Mouse (Mus musculus) large intestine, adult 2 months (tissue): ENCODE measurements around the gene Adgrl3. TPM values are rescaled to one million over a fixed set of nuclear protein-coding genes. Genes with fewer than 3 reads are reported as not detected.
"Not testable (repeated sequence)": the region's sequence is repeated elsewhere in the genome, so short reads cannot be mapped to it uniquely, and the experiment has no call there.

Source experiments
- DNase-seq: peaks from one replicate; pipeline ENCODE4 v3.0.0-alpha.2; 2012; ENCODE audit warnings: low read depth, low spot score
- WGBS: fragments of 180-500 bp; shearing (Covaris S2); methylation state at CpG from one replicate; pipeline ENCODE4 v1.1.7; 2018; 5-methylcytosine and 5-hydroxymethylcytosine counted together
- polyA plus RNA-seq: library from polyadenylated mRNA; depleted of rRNA; stranded (reverse); fragments of >200 nt; gene quantifications from 2 replicates; pipeline ENCODE4 v1.2.3, GENCODE M21; 2012

The Adgrl3 gene
- polyA plus RNA-seq, 1 experiment = 1.4 TPM

DNA sequence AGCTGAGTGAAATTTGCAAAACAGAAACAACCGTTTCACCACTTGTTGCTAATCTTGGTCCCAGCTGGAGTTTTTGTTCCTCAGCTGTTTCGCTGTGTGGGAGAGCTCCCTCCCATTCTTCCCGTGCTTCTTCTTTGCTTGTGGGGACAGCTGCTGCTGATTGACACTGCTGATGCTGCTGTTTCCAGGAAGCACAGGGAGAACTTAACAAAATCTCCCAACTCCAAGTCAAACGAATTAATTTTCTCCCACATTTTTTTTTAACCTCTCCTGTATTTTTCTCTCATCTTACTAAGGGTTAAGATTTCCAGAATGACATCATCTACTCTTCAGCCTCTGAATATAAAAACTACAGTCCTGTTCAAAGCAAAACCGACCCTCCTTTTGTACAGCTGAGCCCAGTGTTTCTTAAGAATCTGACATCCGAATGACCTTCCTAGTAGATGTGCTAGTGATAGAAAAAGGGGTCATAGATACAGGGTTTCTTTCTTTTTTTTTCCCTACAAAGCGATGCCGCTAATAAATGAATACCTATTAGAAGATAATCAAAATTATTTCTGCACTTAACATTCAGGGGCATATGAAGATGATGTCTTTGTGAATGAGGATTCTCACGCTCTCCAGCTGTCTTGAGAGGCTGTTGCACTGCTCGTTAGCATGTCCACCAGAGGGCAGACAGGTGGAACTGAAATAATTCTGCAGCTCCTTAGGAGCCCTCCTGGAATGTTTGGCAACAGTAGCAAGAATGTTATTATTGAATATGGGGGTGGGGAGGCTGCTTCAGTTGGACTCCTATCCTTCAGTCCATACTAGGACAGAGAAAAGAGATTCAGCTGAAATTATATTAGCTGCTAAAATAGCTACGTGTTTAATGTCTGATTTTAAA is 499.8 kb downstream of the Adgrl3 start:
- DNase-seq = no peak
- WGBS = 41% methylated on average over 11 of the region's 11 CpGs

DNA sequence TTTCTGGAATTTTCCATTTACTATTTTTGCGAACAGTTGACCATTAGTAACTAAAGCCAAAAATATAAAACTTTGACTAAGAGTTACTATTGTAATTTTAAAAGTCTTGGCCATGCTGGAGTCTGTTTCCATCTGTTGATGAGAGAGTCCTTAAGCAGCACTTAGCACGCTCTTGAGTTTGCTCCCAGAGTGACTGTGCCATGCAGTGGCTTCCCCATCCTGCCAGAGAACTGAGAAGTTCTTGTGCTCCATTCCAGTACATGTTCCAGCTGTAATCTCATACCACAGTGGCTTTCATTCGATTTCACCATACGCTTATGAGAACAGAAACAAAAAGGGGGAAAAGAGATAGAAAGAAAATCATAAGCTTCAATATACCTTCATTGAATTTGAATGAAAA is 502.8 kb downstream of the Adgrl3 start:
- WGBS = 77% methylated on average over 4 of the region's 4 CpGs
- no peak for DNase-seq

DNA sequence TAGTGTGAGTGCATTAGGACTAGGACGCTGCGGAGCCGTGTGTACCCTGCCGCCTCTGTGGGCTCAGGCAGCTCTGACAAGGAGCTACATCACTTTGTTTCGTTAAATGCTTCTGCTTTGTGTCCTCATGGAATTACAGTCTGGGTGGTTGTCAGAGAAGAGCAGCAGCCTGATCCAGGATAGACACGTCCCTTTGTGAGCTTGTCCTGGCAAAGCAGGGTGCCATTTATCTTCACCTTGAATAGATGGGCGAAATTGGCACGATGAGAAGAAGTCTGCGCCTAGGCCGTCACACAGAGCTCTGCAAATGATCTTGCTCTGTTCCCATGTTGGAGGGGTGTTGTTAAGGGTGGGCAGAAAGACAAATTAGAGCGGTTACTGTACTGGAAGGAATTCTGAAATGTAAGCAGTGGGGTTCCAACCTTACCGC is 504.6 kb downstream of the Adgrl3 start:
- 90% methylated on average over 12 of the region's 12 CpGs for WGBS
- no peak for DNase-seq

DNA sequence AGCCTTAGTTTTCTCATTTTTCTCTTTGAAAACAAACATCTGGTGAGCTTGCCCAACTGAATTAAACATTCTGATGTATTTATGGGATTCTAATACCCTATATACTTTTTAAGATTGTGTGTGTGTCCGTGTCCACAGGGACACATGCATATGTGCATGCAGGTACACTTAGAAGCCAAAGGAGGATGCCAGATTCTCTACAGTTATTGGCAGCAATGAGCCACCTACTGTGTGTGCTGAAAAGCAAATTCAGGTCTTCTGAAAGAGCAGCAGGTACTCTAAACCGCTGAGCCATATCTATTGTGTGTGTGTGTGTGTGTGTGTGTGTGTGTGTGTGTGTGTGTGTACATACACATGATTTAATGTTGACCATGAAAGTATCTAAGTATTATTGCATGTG is 505.4 kb downstream of the Adgrl3 start:
- WGBS = 74% methylated on average over 2 of the region's 2 CpGs
- no peak for DNase-seq

DNA sequence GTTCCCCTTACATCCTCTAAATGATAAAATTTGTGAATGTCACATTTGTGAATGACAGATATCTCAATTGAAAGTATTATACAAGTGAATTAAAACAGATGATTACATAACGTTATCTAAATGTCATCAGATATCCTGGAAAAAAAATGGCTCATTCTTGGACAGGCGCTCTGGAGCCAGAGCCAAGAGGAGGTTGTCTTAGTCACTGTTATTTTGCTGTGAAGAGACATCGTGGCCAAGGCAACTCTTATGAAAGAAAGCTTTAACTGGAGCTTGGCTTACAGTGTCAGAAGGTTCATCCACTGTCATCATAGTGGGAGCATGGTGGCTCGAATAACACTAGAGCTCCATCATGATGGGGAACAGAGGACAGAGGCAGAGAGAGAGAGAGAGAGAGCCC is 511.7 kb downstream of the Adgrl3 start:
- no peak for DNase-seq
- WGBS = 71% methylated on average over 4 of the region's 4 CpGs

DNA sequence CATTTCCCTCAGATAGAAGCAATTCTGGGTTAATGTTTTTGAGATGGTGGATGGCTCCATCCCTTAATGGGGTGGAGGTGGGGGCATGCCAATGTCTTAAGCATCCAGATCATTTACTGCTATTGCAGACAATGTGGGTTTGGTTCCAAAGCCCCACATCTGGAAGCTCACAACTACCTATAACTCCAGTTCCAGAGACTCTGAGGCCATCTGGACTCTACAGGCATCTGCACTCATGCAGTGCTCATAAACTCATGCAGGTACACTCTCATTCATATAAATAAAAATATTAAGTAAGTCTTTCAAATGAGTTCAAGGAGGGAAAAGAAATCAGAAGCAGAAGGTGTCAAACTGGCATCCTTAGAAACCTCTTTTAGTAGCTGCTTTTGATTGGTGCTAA is 530.3 kb downstream of the Adgrl3 start:
- DNase-seq = no peak

DNA sequence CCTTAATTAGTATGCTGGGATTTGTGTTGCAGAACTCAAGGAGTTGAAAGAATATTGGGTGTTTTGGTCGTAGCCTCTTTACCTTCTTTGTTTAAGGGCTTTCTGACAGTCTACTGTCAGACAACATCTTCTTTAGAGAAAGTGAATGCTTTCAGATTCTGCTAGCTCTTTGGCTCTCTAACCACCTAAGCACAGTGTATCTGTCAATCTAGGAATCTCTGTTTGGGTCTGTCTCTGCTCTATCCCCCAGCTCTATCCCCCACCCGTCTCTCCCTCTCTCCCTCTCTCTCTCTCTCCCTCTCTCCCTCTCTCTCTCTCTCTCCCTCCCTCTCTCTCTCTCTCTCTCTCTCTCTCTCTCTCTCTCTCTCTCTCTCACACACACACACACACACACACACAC is 535.2 kb downstream of the Adgrl3 start:
- DNase-seq = not testable (repeated sequence)
- 90% methylated on average over 2 of the region's 2 CpGs for WGBS

DNA sequence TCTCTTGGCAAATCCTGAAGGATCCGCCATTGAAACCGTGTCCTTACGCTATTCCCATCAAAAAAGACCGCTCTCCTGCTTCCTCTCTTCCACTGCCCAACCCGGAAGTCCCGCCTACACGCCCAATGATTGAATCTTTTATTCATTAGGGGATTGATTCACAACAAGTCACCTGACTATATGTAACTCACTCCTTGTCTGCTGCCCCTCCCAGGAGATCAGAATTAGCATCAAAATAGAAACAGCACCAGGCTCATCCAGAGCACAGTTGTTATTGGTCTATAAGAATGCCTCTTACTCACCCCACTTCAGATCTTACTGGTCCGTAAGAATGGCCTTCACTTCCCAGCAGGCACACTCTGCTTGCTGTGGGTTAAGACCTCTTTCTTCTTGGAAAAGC is 536.1 kb downstream of the Adgrl3 start:
- no peak for DNase-seq
- 93% methylated on average over 8 of the region's 8 CpGs for WGBS

DNA sequence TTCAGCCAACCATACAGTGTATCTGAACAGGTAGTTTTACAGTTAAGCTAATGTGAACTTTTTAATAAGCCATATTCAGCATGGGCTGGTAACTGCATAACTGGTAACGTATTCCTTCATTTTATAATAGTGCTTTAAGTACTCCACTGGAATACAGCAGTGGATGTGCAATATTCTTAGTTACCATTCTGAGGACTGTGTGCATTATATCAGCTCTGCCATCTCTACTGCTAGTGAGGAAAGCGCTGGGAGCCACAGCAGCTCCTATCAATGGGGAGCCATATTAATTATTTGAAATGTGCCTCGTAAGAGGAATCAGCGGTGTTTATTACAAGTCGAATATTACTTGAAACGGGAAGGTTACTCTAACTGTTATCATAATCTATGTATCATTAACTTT is 539.0 kb downstream of the Adgrl3 start:
- WGBS = 81% methylated on average over 6 of the region's 6 CpGs
- DNase-seq = no peak

DNA sequence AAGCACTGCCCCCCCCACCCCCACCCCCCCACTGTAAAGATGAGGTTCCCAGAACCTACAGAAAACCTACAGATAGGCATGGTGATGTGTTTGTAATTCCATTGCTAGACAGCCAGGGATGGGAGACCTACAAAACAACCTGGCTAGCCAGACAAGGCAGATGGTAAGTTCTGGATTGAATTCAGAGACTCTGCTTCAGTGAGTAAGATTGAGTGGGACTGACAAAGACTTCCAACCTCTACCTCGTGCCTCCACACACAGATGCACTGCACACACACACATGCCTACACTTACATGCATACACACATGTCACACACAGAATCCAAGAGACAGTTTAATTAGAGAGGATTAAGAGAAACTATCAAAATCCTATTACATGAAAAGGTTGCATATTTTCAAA is 544.4 kb downstream of the Adgrl3 start:
- WGBS = 52% methylated on average over 1 of the region's 1 CpGs

DNA sequence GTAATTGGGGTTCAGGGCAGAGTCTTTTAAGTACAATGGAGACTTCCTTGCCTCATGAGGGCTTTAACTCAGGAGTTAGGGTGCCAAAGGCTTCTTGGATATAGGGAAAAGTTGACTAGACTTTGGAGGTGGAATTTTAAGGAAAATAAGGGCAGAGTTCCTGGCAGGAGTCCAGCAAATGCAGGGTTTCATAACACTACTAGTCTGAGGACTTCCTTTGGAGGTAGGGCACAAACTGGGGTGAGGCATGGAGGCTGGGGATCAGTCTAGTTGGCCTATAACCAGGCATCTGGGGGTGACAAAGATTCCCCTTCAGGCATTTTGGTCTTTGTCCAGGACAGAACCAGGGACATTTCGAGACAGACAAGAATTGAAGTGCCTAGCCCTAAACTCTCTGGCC is 546.6 kb downstream of the Adgrl3 start:
- WGBS = 91% methylated on average over 1 of the region's 1 CpGs
- no peak for DNase-seq

More for the DNA sequence above, 544.4 kb downstream of the Adgrl3 start:
- DNase-seq = no peak

DNA sequence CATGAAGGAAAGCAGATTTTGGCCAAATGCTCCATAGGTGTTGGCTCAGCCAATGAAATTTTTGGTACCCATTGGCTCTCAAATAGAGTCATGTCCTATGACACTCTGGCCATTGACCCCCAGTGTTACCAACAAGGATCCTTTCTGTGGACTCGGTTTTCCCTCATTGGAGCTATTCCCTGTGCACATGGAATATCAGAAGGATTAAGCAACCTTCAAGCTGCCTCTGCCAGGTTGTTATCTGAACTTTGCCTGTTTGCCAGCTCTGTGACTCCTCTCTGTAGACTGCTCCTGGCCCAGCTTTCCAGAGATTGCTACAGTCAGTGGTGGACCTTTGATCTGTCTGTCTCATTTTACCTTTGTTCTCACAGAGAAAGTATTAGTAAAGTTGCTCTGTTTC is 548.8 kb downstream of the Adgrl3 start:
- DNase-seq = no peak
- WGBS = 62% methylated on average over 1 of the region's 1 CpGs

DNA sequence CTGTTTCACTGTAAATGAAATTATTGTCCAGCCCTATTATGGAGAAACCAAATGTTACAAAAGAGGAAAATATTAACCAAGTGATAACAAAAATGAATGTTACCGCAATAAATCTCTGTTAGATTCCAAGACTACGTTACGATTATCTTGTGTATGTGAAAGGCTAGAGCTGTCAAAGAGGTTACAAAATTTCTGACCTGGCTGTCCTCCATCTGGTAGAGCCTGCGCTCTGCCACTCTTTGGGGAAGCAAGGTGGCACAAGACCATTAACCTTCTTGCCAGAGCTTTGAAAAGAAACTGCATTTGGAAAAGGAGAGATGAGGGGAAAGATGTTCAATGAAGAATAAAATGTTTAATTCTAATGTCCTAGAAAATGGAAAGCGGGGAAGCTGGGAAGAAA is 562.9 kb downstream of the Adgrl3 start:
- no peak for DNase-seq
- 56% methylated on average over 5 of the region's 5 CpGs for WGBS

DNA sequence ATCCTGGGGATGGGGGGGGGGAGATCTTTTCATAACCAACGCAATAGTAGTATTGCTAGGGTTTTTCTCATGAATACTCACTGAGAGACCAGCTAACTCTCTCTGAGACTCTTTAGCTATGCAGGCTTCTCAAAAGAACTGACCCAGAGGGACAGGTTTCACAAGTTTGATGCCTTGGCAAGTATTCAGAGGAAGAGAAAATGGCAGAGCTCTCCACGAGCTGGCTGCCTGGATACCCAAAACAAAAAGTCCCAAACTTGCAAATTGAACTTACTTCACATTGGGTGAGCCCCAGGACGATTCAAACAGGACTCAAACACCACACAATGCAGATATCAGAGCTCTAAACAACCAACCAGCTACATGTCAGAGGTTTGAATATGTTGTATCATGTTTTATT is 563.5 kb downstream of the Adgrl3 start:
- DNase-seq = no peak
- 39% methylated on average over 3 of the region's 3 CpGs for WGBS

DNA sequence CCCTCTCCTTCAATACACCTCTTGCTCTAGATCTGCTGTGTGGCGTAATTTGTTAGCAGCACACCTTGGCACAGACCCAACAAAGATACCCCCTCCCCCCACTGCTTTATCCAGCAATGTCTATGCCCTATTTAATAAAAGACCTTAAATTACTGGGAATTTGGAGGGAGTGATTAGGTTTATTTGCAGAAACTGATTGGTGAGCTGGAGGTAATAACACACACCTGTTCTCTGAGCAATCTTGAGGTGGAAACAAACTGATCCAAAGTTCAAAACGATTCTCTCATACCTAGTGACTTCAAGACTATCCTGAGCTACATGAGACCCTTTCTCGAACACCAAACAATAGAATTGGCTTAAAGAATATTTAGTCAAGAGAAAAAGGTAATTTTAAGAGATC is 565.0 kb downstream of the Adgrl3 start:
- DNase-seq = no peak
- WGBS = 44% methylated on average over 3 of the region's 3 CpGs

DNA sequence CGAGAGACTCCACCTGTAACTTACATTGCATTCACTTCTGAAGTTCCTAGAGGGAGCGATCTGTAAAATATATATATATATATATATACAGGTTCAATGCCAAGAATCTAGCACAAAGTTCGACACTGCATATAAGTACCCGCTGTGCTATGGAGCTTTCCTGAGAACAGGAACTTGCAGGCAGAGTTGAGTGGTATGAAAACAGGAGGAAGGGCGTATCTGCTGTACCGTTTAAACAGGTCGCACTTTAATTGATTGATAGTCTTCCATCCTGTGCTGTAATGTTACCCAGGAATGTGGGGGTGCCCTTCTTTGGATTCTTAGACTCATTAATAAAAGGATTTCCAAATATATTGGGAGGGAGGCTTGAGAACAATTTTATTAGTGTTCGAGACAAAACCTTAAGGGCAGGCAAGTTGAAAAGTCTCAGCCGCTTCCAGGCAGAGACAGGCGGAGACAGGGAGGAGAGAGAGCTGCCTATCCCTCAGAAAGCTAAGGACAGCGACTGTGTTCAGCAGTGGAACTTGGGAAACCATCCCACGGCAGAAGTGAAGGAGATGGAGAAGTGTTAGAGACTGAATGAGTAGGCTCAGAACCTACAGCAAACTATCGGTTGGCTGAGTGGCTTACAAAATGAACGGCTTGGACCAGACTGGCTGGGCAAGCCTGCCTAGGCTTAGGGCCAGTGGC is 570.2 kb downstream of the Adgrl3 start:
- 79% methylated on average over 14 of the region's 14 CpGs for whole genome bisulfite sequencing
- DNase-seq = no peak

DNA sequence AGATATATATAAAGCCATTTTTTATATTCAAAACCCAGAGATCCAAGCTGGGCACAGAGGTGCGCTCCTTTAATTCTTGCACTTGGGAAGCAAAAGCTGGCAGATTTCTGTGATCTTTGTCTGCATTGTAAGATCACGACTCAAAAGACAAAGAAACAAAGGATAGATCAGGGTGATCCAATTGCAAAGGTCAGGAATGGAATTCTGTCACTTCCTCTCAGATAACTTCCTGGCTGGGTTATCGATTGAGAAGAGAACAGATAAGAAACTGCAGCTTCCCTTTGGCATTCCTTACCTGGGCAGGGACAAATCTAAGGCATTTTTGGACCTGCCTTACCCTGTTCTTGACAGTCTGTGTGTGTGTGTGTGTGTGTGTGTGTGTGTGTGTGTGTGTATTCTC is 571.5 kb downstream of the Adgrl3 start:
- WGBS = 49% methylated on average over 3 of the region's 3 CpGs
- no peak for DNase-seq

DNA sequence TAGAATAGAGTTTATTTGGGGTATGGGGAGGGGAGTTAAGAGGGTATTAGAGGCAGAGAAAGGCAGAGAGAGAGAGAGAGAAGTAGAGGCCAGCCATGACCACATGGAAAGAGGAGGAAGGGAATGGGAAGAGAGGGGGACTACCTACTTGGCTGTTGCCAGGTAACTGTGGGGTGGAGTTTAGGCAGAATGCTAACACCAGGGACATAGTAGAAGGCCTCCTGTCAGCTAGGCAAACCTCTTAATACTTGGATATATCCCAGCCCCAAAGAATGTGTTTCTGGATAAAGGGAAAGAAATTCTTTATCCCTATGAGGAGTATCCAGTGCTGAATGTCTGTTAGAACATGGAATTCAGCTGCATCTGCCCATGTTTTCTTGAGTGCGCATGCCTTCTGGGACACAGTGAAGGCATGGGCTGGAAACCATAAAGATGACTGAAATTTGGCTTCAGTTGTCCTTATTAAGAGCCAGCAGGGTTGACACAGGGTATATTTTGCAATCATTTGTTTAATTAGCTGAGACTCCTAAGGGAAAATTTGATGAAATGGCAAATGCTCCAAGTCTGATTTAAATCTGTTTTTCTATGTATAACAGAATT is 573.6 kb downstream of the Adgrl3 start:
- 77% methylated on average over 1 of the region's 1 CpGs for WGBS
- DNase-seq = no peak

DNA sequence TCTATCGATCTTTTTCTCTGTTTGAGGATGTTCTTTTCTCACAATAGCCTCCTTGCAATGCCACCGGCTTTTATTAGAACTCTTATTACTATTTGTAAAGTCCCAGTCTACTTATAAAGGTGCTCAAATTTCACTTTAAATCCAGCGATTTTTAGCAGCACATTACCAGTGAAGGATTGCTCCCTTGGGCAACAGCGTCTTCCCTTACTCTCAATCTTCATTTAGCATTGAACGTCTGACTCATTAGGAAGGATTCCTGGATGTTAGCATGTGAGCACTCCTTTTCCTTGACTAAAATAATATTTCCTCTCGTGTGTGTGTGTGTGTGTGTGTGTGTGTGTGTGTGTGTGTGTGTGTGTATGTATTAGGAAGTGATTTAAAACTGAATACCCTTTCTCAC is 578.1 kb downstream of the Adgrl3 start:
- DNase-seq = no peak
- WGBS = 69% methylated on average over 6 of the region's 6 CpGs

DNA sequence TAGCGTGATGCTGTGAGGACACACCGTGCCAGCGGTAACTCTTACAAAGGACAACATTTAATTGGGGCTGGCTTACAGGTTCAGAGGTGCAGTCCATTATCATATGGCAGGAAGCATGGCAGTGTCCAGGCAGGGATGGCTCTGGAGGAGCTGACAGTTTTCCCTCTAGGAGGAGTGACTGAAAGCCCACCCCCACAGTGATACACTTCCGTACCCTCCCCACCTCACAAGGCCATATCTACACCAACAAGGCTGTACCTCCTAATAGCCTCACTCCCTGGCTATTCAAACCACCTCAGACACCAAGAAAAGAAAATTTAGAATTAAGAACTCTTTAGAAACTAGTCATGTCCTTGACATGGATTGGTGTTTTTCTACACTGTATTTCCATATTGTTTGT is 583.0 kb downstream of the Adgrl3 start:
- 97% methylated on average over 4 of the region's 4 CpGs for WGBS

DNA sequence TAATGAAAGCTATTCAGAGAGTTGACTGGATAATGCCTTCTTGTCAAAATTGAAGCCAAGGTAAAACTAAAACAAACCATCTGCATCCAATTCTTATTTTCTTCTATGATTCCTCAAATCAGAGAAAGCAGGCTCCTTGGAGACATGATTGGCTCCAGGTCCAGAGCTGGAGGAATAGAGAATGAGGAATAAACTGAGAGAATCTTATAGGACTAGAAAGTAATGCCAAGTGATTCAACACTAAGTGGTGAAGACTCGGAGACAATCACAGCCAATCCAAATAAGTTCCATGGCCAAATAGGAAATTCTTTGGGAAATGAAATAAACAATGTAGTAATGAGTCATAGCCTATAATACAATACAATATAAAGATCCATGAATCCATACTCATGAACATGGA is 585.7 kb downstream of the Adgrl3 start:
- no peak for DNase-seq
- WGBS = 64% methylated on average over 1 of the region's 1 CpGs

More for the DNA sequence above, 583.0 kb downstream of the Adgrl3 start:
- DNase-seq = no peak
